Mouse (Mus musculus) liver, embryonic 13.5 days (tissue): ENCODE measurements around the gene Tmem190. TPM values are rescaled to one million over a fixed set of nuclear protein-coding genes. Genes with fewer than 3 reads are reported as not detected.

Experiments
- ATAC-seq: fragments of 200-750 bp; cut with Nextera tagmentation; 2 replicates; pipeline ENCODE4 v1.8.0; 2017; ENCODE audit warnings: low read depth, mild to moderate bottlenecking, moderate number of reproducible peaks, moderate library complexity
- DNase-seq: peaks from one replicate; pipeline ENCODE4 v3.0.0; 2022
- H3K27ac ChIP-seq: fragments of 300-500 bp; sonication (generic); 2 replicates; pipeline ENCODE4 v1.5.1; 2015; ENCODE audit warnings: moderate library complexity, mild to moderate bottlenecking, inconsistent platforms
- H3K27me3 ChIP-seq: fragments of 300-500 bp; sonication (generic); 2 replicates; pipeline ENCODE4 v1.6.1; 2015; ENCODE audit warnings: mild to moderate bottlenecking, inconsistent platforms
- H3K36me3 ChIP-seq: fragments of 300-500 bp; sonication (generic); 2 replicates; pipeline ENCODE4 v1.6.1; 2015; ENCODE audit warnings: mild to moderate bottlenecking, inconsistent platforms
- H3K4me1 ChIP-seq: fragments of 300-500 bp; sonication (generic); replicated peaks from 2 replicates; pipeline ENCODE4 v1.6.1; 2015; ENCODE audit warnings: inconsistent platforms
- H3K4me2 ChIP-seq: fragments of 300-500 bp; sonication (generic); 2 replicates; pipeline ENCODE4 v1.6.1; 2015; ENCODE audit warnings: inconsistent platforms, mild to moderate bottlenecking, moderate library complexity
- H3K4me3 ChIP-seq: fragments of 300-500 bp; sonication (generic); replicated peaks from 2 replicates; pipeline ENCODE4 v1.5.1; 2015; ENCODE audit warnings: mild to moderate bottlenecking, inconsistent platforms
- H3K9ac ChIP-seq: fragments of 300-500 bp; sonication (generic); 2 replicates; pipeline ENCODE4 v1.6.1; 2015; ENCODE audit warnings: mild to moderate bottlenecking, inconsistent platforms
- H3K9me3 ChIP-seq: fragments of 300-500 bp; sonication (generic); replicated peaks from 2 replicates; pipeline ENCODE4 v1.6.1; 2016; ENCODE audit warnings: inconsistent platforms
- WGBS: fragments of 180-500 bp; shearing (Covaris S2); methylation state at CpG from one replicate; pipeline ENCODE4 v1.1.7; 2015; ENCODE audit not compliant: insufficient replicate concordance; 5-methylcytosine and 5-hydroxymethylcytosine counted together
- polyA plus RNA-seq: library from polyadenylated mRNA; unstranded; fragments of >200 nt; fragmentation: Nextera tagmentation; extraction: Ambion mirVana; gene quantifications from 2 replicates; pipeline ENCODE4 v1.2.1, GENCODE M21; 2015

Tmem190 gene
- polyA plus RNA-seq, result 0.44 TPM in 1 of 2 replicates, not detected in the other

DNA sequence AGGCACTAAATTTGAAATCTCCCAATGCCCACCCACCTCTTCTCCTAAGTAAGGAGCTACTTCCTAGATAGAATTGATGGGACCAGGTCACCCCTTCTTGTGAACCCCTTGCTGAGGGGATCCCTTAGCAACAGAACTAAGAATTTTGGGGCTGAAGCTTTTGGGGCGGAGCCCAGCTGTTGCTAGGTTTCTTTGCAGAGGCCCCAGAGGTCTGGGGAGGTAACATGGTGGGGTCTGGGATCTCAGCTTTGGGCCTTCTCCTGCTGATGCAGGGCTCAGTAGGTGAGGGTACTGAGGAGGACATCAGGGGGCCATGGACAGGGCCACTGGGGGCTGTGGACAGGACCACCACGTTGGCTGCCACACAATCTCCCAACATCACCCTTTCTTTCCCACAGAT is at the start of gene Tmem190, which contains the start of gene Il11:
Tmem190 (plus strand) TSS at position 179 of the 400 bp plus-strand sequence.
Il11 (minus strand) TSS at position 101 of the 400 bp plus-strand sequence.
- ATAC-seq (no peak), DNase-seq (no peak)
- peaks cover 49% of the 10 kb centered on the region for H3K27me3 ChIP-seq
- H3K9me3 ChIP-seq, result no peaks in the 10 kb centered on the region
- peaks cover 15% of the 10 kb centered on the region; the same call in 1 of the 2 replicates for H3K36me3 ChIP-seq
- WGBS, result 74% methylated on average over 2 of the region's 2 CpGs
- no peak within 1 kb of the TSS for H3K4me3 ChIP-seq
- H3K9ac ChIP-seq, result no peak within 1 kb of the TSS
- H3K4me2 ChIP-seq, result 0 out of 2 replicates have a peak within 1 kb of the TSS, but pooled peaks have one; percentile 1
- H3K27ac ChIP-seq, result no peak within 1 kb of the TSS
- H3K4me1 ChIP-seq, result peaks cover 40% of the 10 kb centered on the region

- peak; percentile 39 for DNase-seq
- no peak overlapping the region for H3K4me3 ChIP-seq
- peak; percentile 85 for ATAC-seq
- no peaks in the 10 kb centered on the region for H3K36me3 ChIP-seq
- H3K9ac ChIP-seq, result peak overlapping the region; percentile 22
- H3K4me1 ChIP-seq, result peaks cover 20% of the 10 kb centered on the region
- peak overlapping the region; percentile 56 for H3K27ac ChIP-seq
- no peaks in the 10 kb centered on the region for H3K27me3 ChIP-seq
- peak overlapping the region; percentile 42 for H3K4me2 ChIP-seq
- WGBS, result 22% methylated on average over 6 of the region's 6 CpGs
- H3K9me3 ChIP-seq, result no peaks in the 10 kb centered on the region
These were observed 49.8 kb upstream of the Tmem190 start for GRCm38 (mm10) chr7:4732968-4733392.

GRCm38 (mm10) chr7:4739041-4739543 is 43.6 kb upstream of the Tmem190 start:
- H3K36me3 ChIP-seq, result peaks cover 19% of the 10 kb centered on the region
- ATAC-seq (no peak), DNase-seq (no peak)
- WGBS, result 47% methylated on average over 10 of the region's 10 CpGs
- H3K4me3 ChIP-seq, result peak overlapping the region; percentile 89
- peak overlapping the region; percentile 51 for H3K27ac ChIP-seq
- H3K4me2 ChIP-seq, result peak overlapping the region; percentile 96
- H3K9ac ChIP-seq, result peak overlapping the region; percentile 56
- no peaks in the 10 kb centered on the region for H3K9me3 ChIP-seq
- no peaks in the 10 kb centered on the region for H3K27me3 ChIP-seq
- H3K4me1 ChIP-seq, result peaks cover 51% of the 10 kb centered on the region

DNA sequence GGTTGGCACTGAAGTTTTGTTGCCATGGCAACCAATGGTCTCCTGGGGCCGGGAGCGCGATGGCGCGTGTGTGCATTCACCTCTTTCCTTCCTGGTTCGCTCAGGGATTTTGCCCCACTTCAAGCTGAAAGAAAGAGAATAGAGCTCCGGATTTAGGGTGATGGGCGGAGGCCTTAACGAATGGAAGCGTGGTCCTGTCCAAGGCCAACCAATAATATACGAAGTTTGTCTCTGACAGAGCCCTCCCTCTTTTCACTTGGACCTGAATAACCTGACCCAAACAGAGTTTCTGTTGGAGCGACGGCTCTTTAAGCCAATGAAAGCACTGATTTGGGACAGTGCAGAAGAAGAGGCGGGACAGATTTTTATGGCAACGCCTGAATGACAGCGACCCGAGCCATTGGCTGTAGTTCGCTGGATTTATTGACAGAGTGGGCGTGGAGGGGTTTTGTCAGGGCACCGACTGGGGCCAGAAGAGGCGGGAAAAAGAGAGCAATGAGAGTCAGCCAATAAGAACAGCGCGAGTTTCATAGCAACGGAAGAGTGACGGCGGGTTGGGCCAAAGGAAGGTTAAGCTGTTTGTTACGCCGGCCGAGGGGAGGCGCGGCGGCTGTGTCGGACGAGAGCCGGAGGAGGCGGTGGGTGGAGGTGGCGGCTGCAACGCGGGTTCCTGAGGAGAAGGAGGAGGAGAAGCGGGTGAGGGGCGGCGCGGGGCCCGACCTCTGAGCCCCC is 43.0 kb upstream of the Tmem190 start, which contains the start of gene Kmt5c:
Kmt5c (plus strand) TSS at position 572 of the 732 bp plus-strand sequence.
- H3K4me3 ChIP-seq, result peak within 1 kb of the TSS; percentile 89
- H3K36me3 ChIP-seq, result peaks cover 25% of the 10 kb centered on the region
- under 1% methylated on average over 41 of the region's 44 CpGs for WGBS
- peak within 1 kb of the TSS; percentile 96 for H3K4me2 ChIP-seq
- peak; percentile 86 for ATAC-seq
- no peaks in the 10 kb centered on the region for H3K9me3 ChIP-seq
- H3K27me3 ChIP-seq, result no peaks in the 10 kb centered on the region
- H3K4me1 ChIP-seq, result peaks cover 57% of the 10 kb centered on the region
- DNase-seq, result peak; percentile 96
- H3K27ac ChIP-seq, result peak within 1 kb of the TSS; percentile 99
- H3K9ac ChIP-seq, result peak within 1 kb of the TSS; percentile 95

DNA sequence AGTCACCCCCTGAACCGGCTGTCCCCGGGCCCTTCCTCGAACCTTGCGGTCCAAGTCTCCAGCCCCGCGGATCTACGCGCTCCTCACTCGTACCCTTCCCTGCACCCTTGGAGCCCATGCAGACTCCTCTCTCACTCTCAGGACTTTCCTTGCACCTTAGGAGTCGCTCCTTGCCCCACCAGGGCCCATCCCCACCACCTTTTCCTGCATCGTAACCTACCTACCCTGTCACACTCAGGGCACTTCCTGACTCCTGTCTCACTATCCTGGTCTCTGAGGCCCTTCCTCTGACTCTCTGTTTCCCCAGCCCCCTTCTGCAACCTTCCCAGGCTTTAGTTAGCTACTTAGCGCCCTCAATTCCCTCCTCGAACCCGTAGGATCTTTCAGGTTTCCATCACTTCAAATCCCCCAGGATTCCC is 42.4 kb upstream of the Tmem190 start:
- peak overlapping the region; percentile 89 for H3K4me3 ChIP-seq
- ATAC-seq, result peak; percentile 12
- H3K9me3 ChIP-seq, result no peaks in the 10 kb centered on the region
- peak overlapping the region; percentile 96 for H3K4me2 ChIP-seq
- peak overlapping the region; percentile 99 for H3K27ac ChIP-seq
- 0% methylated on average over 14 of the region's 14 CpGs for WGBS
- peaks cover 30% of the 10 kb centered on the region for H3K36me3 ChIP-seq
- no peak for DNase-seq
- peak overlapping the region; percentile 95 for H3K9ac ChIP-seq
- no peaks in the 10 kb centered on the region for H3K27me3 ChIP-seq
- H3K4me1 ChIP-seq, result peaks cover 63% of the 10 kb centered on the region

- H3K4me2 ChIP-seq, result peak overlapping the region; percentile 96
- ATAC-seq, result peak; percentile 50
- H3K27ac ChIP-seq, result peak overlapping the region; percentile 99
- H3K9me3 ChIP-seq, result no peaks in the 10 kb centered on the region
- H3K9ac ChIP-seq, result peak overlapping the region; percentile 95
- peaks cover 38% of the 10 kb centered on the region for H3K36me3 ChIP-seq
- H3K27me3 ChIP-seq, result no peaks in the 10 kb centered on the region
- H3K4me3 ChIP-seq, result peak overlapping the region; percentile 89
- WGBS, result 1% methylated on average over 4 of the region's 4 CpGs
- peaks cover 69% of the 10 kb centered on the region for H3K4me1 ChIP-seq
- peak; percentile 75 for DNase-seq
These were observed 41.6 kb upstream of the Tmem190 start for GRCm38 (mm10) chr7:4741151-4741550.

GRCm38 (mm10) chr7:4741672-4742481 is 40.9 kb upstream of the Tmem190 start:
- peak; percentile 42 for ATAC-seq
- no peaks in the 10 kb centered on the region for H3K9me3 ChIP-seq
- H3K4me3 ChIP-seq, result peak overlapping the region; percentile 89
- WGBS, result 57% methylated on average over 21 of the region's 21 CpGs
- no peaks in the 10 kb centered on the region for H3K27me3 ChIP-seq
- DNase-seq, result peak; percentile 63
- H3K4me2 ChIP-seq, result peak overlapping the region; percentile 96
- peak overlapping the region; percentile 95 for H3K9ac ChIP-seq
- H3K36me3 ChIP-seq, result peaks cover 45% of the 10 kb centered on the region
- peaks cover 76% of the 10 kb centered on the region for H3K4me1 ChIP-seq
- peak overlapping the region; percentile 99 for H3K27ac ChIP-seq

- no peaks in the 10 kb centered on the region for H3K9me3 ChIP-seq
- peaks cover 49% of the 10 kb centered on the region for H3K36me3 ChIP-seq
- DNase-seq (no peak), ATAC-seq (no peak)
- H3K27ac ChIP-seq, result peak overlapping the region; percentile 99
- peak overlapping the region; percentile 89 for H3K4me3 ChIP-seq
- peaks cover 82% of the 10 kb centered on the region for H3K4me1 ChIP-seq
- H3K27me3 ChIP-seq, result no peaks in the 10 kb centered on the region
- peak overlapping the region; percentile 95 for H3K9ac ChIP-seq
- 47% methylated on average over 6 of the region's 6 CpGs for WGBS
- H3K4me2 ChIP-seq, result peak overlapping the region; percentile 96
These were observed 40.3 kb upstream of the Tmem190 start for GRCm38 (mm10) chr7:4742482-4742819.

DNA sequence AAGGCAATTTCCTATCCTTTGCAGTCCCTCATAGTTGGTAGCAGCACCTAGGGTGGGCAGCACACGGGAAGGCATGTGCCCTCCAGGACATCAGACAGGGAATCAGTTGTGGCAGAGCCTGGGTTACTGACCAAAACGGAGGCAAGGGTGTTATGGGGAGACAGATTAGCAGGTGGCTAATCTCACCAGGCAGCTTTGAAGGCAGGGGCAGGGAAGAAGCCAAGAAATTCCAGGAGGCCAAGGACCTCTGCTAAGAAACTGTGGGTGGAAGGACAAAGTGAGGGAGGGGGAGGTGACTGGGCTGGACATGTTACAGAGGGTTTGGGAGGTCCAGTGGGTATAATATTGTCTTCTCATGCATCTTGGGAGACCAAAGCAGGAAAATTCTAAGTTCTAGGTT is 39.4 kb upstream of the Tmem190 start:
- no peaks in the 10 kb centered on the region for H3K27me3 ChIP-seq
- 10% methylated on average over 2 of the region's 2 CpGs for WGBS
- H3K27ac ChIP-seq, result peak overlapping the region; percentile 99
- DNase-seq, result peak; percentile 51
- peaks cover 49% of the 10 kb centered on the region for H3K36me3 ChIP-seq
- H3K4me3 ChIP-seq, result peak overlapping the region; percentile 89
- H3K4me2 ChIP-seq, result peak overlapping the region; percentile 96
- peak; percentile 3; the same call in 1 of the 2 replicates for ATAC-seq
- H3K9me3 ChIP-seq, result no peaks in the 10 kb centered on the region
- H3K4me1 ChIP-seq, result peaks cover 90% of the 10 kb centered on the region
- peak overlapping the region; percentile 95 for H3K9ac ChIP-seq

DNA sequence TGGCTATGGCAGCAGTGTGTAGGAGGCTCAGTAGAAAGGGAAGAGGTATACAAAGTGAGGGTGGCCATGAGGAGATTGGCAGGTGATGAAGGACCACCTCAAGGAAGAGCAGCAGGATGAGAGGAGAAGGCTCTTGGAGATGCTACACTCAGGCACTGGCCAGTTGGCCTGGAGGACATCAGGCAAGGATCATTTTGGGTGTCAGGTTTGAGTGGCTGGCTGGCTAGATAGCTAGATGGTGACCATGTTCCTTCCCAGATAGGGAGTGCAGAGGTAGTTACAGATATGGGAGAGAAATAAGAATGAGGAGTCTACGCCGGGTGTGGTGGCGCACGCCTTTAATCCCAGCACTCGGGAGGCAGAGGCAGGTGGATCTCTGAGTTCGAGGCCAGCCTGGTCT is 37.9 kb upstream of the Tmem190 start:
- Histone ChIP-seq H3K9me3 (no peaks in the 10 kb centered on the region), H3K4me1 (peaks cover 93% of the 10 kb centered on the region), H3K4me3 (0 out of 2 replicates have a peak overlapping the region, but pooled peaks have one; percentile 89), H3K36me3 (peaks cover 57% of the 10 kb centered on the region), H3K27me3 (no peaks in the 10 kb centered on the region), H3K9ac (peak overlapping the region; percentile 95), H3K4me2 (peak overlapping the region; percentile 96), H3K27ac (peak overlapping the region; percentile 99)
- DNase-seq, result no peak
- no peak for ATAC-seq
- 65% methylated on average over 6 of the region's 6 CpGs for WGBS
